ENCODE assay signal across 18 mouse cellular contexts in genomic region chr11:29765063-29765462, GRCm38 (mm10).
DNase-seq lines count a peak whose midpoint lies in the region; ATAC-seq lines count a peak whose summit lies in the region.
"Had no signal": no experiment of that assay in that cellular context is flagged by ENCODE, and none has a peak within 500 bp of the region (broad histone marks: within the 10 kb centered on the region; RNA-seq: fewer than 3 reads in every experiment).

No protein-coding gene starts in this region.

- no peak overlapping the region for H3K9ac ChIP-seq in embryonic facial prominence, embryonic 14.5 days (ENCODE audit: low read depth, low read length)
- no peak overlapping the region for H3K9ac ChIP-seq in forebrain, embryonic 13.5 days
- H3K9ac ChIP-seq: hindbrain, embryonic 13.5 days; kidney, embryonic 15.5 days; liver, embryonic 15.5 days had no signal

- no peaks in the 10 kb centered on the region for H3K9me3 ChIP-seq in embryonic facial prominence, embryonic 14.5 days (ENCODE audit: control insufficient read depth, low read length)
- H3K9me3 ChIP-seq in embryonic facial prominence, embryonic 10.5 days = no peaks in the 10 kb centered on the region
- H3K9me3 ChIP-seq in forebrain, embryonic 13.5 days (replicated peaks) = no peaks in the 10 kb centered on the region
- H3K9me3 ChIP-seq: hindbrain, embryonic 13.5 days; kidney, embryonic 15.5 days; liver, embryonic 15.5 days had no signal

- no peak for ATAC-seq in embryonic facial prominence, embryonic 14.5 days (ENCODE audit: low read depth)
- ATAC-seq in forebrain, embryonic 13.5 days = no peak
- ATAC-seq: activated CD4-positive, CD25-positive, alpha-beta regulatory T cell, adult 4 months; intestine, embryonic 16.5 days had no signal

- no peaks in the 10 kb centered on the region for H3K27me3 ChIP-seq in embryonic facial prominence, embryonic 14.5 days (replicated peaks; ENCODE audit: control insufficient read depth, insufficient read depth, low read length)
- H3K27me3 ChIP-seq in embryonic facial prominence, embryonic 10.5 days (replicated peaks; ENCODE audit: low read depth, poor library complexity, severe bottlenecking) = no peaks in the 10 kb centered on the region
- no peaks in the 10 kb centered on the region; the same call in 1 of the 2 replicates for H3K27me3 ChIP-seq in forebrain, embryonic 13.5 days
- H3K27me3 ChIP-seq: CH12.LX; hindbrain, embryonic 13.5 days; kidney, embryonic 15.5 days; liver, embryonic 15.5 days had no signal

- peak; percentile 19 for DNase-seq in embryonic facial prominence, embryonic 14.5 days (ENCODE audit: low spot score)
- no peak for DNase-seq in embryonic facial prominence, embryonic 10.5 days (ENCODE audit: low spot score)
- DNase-seq in left cerebral cortex, postnatal 4 days = peak; percentile 19
- no peak for DNase-seq in left cerebral cortex, postnatal 14 days (ENCODE audit: low spot score in 2 of 2)
- peak; percentile 31 to 44 for DNase-seq in cerebellum, postnatal 36 days
- DNase-seq in MN1 (ENCODE audit: low spot score) = no peak
- DNase-seq: gastrocnemius, postnatal 25 days; heart, postnatal 10 days; lung, postnatal 10 days; right cerebral cortex, postnatal 14 days; thymus, postnatal 14 days had no signal

- H3K4me3 ChIP-seq in embryonic facial prominence, embryonic 14.5 days (ENCODE audit: low read depth, low read length) = no peak overlapping the region
- no peak overlapping the region for H3K4me3 ChIP-seq in embryonic facial prominence, embryonic 10.5 days
- H3K4me3 ChIP-seq in forebrain, embryonic 13.5 days = no peak overlapping the region
- H3K4me3 ChIP-seq: hindbrain, embryonic 13.5 days; kidney, embryonic 15.5 days; liver, embryonic 15.5 days had no signal

- intact Hi-C loops in left cerebral cortex, postnatal 4 days (cut with DNase I) = no loop called here
- intact Hi-C loops in left cerebral cortex, postnatal 14 days (cut with DNase I) = no loop called here

- no peak overlapping the region for H3K27ac ChIP-seq in embryonic facial prominence, embryonic 14.5 days (replicated peaks; ENCODE audit: low read depth, low read length)
- H3K27ac ChIP-seq in embryonic facial prominence, embryonic 10.5 days (replicated peaks) = no peak overlapping the region
- H3K27ac ChIP-seq in forebrain, embryonic 13.5 days = no peak overlapping the region
- H3K27ac ChIP-seq: hindbrain, embryonic 13.5 days; kidney, embryonic 15.5 days; liver, embryonic 15.5 days had no signal

- H3K36me3 ChIP-seq in embryonic facial prominence, embryonic 14.5 days (ENCODE audit: control insufficient read depth, insufficient read depth, low read length) = no peaks in the 10 kb centered on the region
- no peaks in the 10 kb centered on the region for H3K36me3 ChIP-seq in embryonic facial prominence, embryonic 10.5 days (replicated peaks)
- H3K36me3 ChIP-seq in forebrain, embryonic 13.5 days (ENCODE audit: poor library complexity, severe bottlenecking) = no peaks in the 10 kb centered on the region
- H3K36me3 ChIP-seq: hindbrain, embryonic 13.5 days; kidney, embryonic 15.5 days; liver, embryonic 15.5 days had no signal

- no peak overlapping the region for H3K4me2 ChIP-seq in embryonic facial prominence, embryonic 14.5 days (ENCODE audit: low read depth, low read length)
- H3K4me2 ChIP-seq in forebrain, embryonic 13.5 days = no peak overlapping the region
- H3K4me2 ChIP-seq: hindbrain, embryonic 13.5 days; kidney, embryonic 15.5 days; liver, embryonic 15.5 days had no signal

- H3K4me1 ChIP-seq in embryonic facial prominence, embryonic 14.5 days (ENCODE audit: control insufficient read depth, insufficient read depth, low read length) = no peaks in the 10 kb centered on the region
- no peaks in the 10 kb centered on the region for H3K4me1 ChIP-seq in embryonic facial prominence, embryonic 10.5 days
- peaks cover 3% of the 10 kb centered on the region; the same call in 1 of the 2 replicates for H3K4me1 ChIP-seq in forebrain, embryonic 13.5 days
- H3K4me1 ChIP-seq: kidney, embryonic 15.5 days; liver, embryonic 15.5 days had no signal

- 57% methylated on average over 4 of the region's 4 CpGs for WGBS in embryonic facial prominence, embryonic 14.5 days
- WGBS in embryonic facial prominence, embryonic 10.5 days = 56% methylated on average over 4 of the region's 4 CpGs
- WGBS in forebrain, embryonic 13.5 days = 31% methylated on average over 4 of the region's 4 CpGs

Comparison
In these comparisons a context has a peak if more than half of its experiments do, and no peak if none do; other contexts are left out.
1. DNase-seq: peak in embryonic facial prominence, embryonic 14.5 days (single experiment), left cerebral cortex, postnatal 4 days (single experiment) and cerebellum, postnatal 36 days (2 of 2); none in embryonic facial prominence, embryonic 10.5 days (single experiment), left cerebral cortex, postnatal 14 days (0 of 2) and MN1 (single experiment).